Mouse (Mus musculus): ENCODE measurements around the gene Prss53. TPM values are rescaled to one million over a fixed set of nuclear protein-coding genes. Genes with fewer than 3 reads are reported as not detected.

Gene Prss53
- total and polyA plus RNA-seq, 3 experiments = 0.76 to 3.8 (median 1.2) TPM

DNA sequence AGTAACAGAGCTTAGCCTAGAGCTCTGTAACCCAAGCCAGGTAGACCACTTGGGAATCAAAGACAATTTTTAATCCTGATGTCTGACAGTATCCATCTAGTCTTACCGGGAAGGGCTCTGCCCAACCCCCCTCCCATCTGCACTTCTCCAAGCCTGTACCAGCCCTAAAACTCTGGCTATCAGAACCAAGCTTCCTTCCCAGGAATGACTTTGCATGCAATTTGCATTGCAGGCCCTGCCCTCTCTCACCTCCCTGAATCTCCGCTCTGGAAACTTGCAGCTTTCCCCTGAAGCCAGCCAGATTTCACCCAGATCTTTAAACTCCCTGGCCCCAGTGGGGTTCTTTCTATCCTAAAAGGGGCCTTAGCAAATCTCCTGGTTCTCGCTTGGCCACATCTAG lies 3.0 kb downstream of the Prss53 start:
- H3K9ac ChIP-seq (ENCODE audit: low read depth, low read length) = no peak overlapping the region
- WGBS = 80% methylated on average over 3 of the region's 3 CpGs
- no peak for TF ChIP-seq POLR2A (IDR thresholded peaks at IDR 0.05; ENCODE audit: insufficient read depth, low read depth, low read length)
- TF ChIP-seq EP300 (IDR thresholded peaks at IDR 0.05; ENCODE audit: insufficient read depth, low read depth, low read length) = no peak
- TF ChIP-seq CTCF (IDR thresholded peaks at IDR 0.05) = no peak
- no peaks in the 10 kb centered on the region for H3K36me3 ChIP-seq (ENCODE audit: control insufficient read depth, insufficient read depth, low read length)
- peaks cover 3% of the 10 kb centered on the region for H3K4me1 ChIP-seq (ENCODE audit: control insufficient read depth, insufficient read depth, low read length)
- intact Hi-C loops (cut with DNase I) = no loop called here
- no peaks in the 10 kb centered on the region for H3K27me3 ChIP-seq (ENCODE audit: control insufficient read depth, insufficient read depth, low read length)
- no peak overlapping the region for H3K4me3 ChIP-seq
- no peak overlapping the region for H3K27ac ChIP-seq
- no peak for DNase-seq
- peaks cover 2% of the 10 kb centered on the region for H3K79me2 ChIP-seq (replicated peaks; ENCODE audit: control insufficient read depth, insufficient read depth, low read length)

GRCm38 (mm10) chr7:127887191-127887590 lies 3.6 kb downstream of the Prss53 start:
- intact Hi-C loops (cut with DNase I) = no loop called here
- Histone ChIP-seq H3K9ac (ENCODE audit: low read depth, low read length) (no peak overlapping the region), H3K27ac (no peak overlapping the region), H3K79me2 (replicated peaks; ENCODE audit: control insufficient read depth, insufficient read depth, low read length) (peaks cover 3% of the 10 kb centered on the region), H3K4me3 (no peak overlapping the region), H3K4me1 (ENCODE audit: control insufficient read depth, insufficient read depth, low read length) (peaks cover 3% of the 10 kb centered on the region), H3K36me3 (ENCODE audit: control insufficient read depth, insufficient read depth, low read length) (no peaks in the 10 kb centered on the region), H3K27me3 (ENCODE audit: control insufficient read depth, insufficient read depth, low read length) (no peaks in the 10 kb centered on the region)
- no peak for DNase-seq
- WGBS = 76% methylated on average over 8 of the region's 8 CpGs
- TF ChIP-seq EP300 (IDR thresholded peaks at IDR 0.05; ENCODE audit: insufficient read depth, low read depth, low read length) (no peak), POLR2A (IDR thresholded peaks at IDR 0.05; ENCODE audit: insufficient read depth, low read depth, low read length) (no peak), CTCF (IDR thresholded peaks at IDR 0.05) (no peak)

DNA sequence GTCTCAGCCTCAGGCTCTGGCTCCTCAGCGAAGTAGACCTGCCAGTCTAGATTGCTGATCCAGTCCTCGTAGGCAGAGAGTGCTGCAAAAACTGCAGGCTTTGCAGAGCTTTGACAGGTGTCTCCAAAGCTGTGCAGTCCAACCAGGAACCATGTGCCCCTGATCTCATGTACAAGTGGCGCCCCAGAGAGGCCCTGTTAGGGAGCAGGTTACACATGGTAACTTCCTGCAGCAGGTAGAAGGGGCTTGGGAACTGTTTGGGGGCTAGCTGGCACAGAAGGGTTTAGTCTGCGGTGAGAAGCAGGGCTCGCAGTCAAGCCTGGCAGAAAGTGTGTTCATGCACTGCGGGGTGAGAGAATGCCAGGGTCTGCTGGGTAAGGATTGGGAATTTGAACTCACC lies 4.2 kb downstream of the Prss53 start:
- intact Hi-C loops (cut with DNase I) = no loop called here
- H3K36me3 ChIP-seq (ENCODE audit: control insufficient read depth, insufficient read depth, low read length) = no peaks in the 10 kb centered on the region
- WGBS = 87% methylated on average over 6 of the region's 6 CpGs
- H3K79me2 ChIP-seq (replicated peaks; ENCODE audit: control insufficient read depth, insufficient read depth, low read length) = peaks cover 3% of the 10 kb centered on the region
- no peak for DNase-seq
- no peak overlapping the region for H3K4me3 ChIP-seq
- H3K4me1 ChIP-seq (ENCODE audit: control insufficient read depth, insufficient read depth, low read length) = peaks cover 3% of the 10 kb centered on the region
- H3K27ac ChIP-seq = peak overlapping the region; percentile 9; the same call in 1 of the 2 replicates
- no peak for TF ChIP-seq CTCF (IDR thresholded peaks at IDR 0.05)
- TF ChIP-seq POLR2A (IDR thresholded peaks at IDR 0.05; ENCODE audit: insufficient read depth, low read depth, low read length) = no peak
- no peak for TF ChIP-seq EP300 (IDR thresholded peaks at IDR 0.05; ENCODE audit: insufficient read depth, low read depth, low read length)
- H3K9ac ChIP-seq (ENCODE audit: low read depth, low read length) = no peak overlapping the region
- H3K27me3 ChIP-seq (ENCODE audit: control insufficient read depth, insufficient read depth, low read length) = no peaks in the 10 kb centered on the region

DNA sequence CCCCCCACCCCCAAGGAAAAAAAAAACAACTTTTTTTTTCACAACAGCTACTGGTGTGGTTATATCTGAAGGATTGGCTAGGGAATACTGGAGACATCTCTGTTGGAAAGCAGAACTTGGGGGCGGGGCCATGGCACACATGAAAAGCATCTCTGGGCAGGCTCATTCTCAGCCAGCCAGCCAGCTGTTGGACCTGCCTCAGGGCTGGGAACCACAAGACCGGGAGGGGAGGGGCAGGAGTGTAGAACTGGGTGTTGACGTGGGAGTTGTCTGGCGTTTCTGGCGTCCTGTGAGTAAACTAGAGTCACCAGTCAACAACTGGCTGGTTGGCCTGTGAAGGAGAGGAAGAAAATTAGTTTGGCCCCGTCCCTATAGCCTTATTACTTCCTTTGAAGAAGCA lies 4.8 kb downstream of the Prss53 start:
- intact Hi-C loops (cut with DNase I) = no loop called here
- H3K27me3 ChIP-seq (ENCODE audit: control insufficient read depth, insufficient read depth, low read length) = no peaks in the 10 kb centered on the region
- TF ChIP-seq EP300 (IDR thresholded peaks at IDR 0.05; ENCODE audit: insufficient read depth, low read depth, low read length) = no peak
- no peak for TF ChIP-seq CTCF (IDR thresholded peaks at IDR 0.05)
- TF ChIP-seq POLR2A (IDR thresholded peaks at IDR 0.05; ENCODE audit: insufficient read depth, low read depth, low read length) = no peak
- 35% methylated on average over 6 of the region's 6 CpGs for WGBS
- H3K4me1 ChIP-seq (ENCODE audit: control insufficient read depth, insufficient read depth, low read length) = peaks cover 3% of the 10 kb centered on the region
- peaks cover 3% of the 10 kb centered on the region for H3K79me2 ChIP-seq (replicated peaks; ENCODE audit: control insufficient read depth, insufficient read depth, low read length)
- DNase-seq = peak; percentile 77 to 86
- H3K9ac ChIP-seq (ENCODE audit: low read depth, low read length) = no peak overlapping the region
- no peak overlapping the region for H3K4me3 ChIP-seq
- no peaks in the 10 kb centered on the region for H3K36me3 ChIP-seq (ENCODE audit: control insufficient read depth, insufficient read depth, low read length)
- peak overlapping the region; percentile 9; the same call in 1 of the 2 replicates for H3K27ac ChIP-seq

- no peak overlapping the region for H3K27ac ChIP-seq
- H3K27me3 ChIP-seq (ENCODE audit: control insufficient read depth, insufficient read depth, low read length) = no peaks in the 10 kb centered on the region
- H3K79me2 ChIP-seq (replicated peaks; ENCODE audit: control insufficient read depth, insufficient read depth, low read length) = peaks cover 5% of the 10 kb centered on the region
- WGBS = 75% methylated on average over 12 of the region's 12 CpGs
- peaks cover 5% of the 10 kb centered on the region for H3K4me1 ChIP-seq (ENCODE audit: control insufficient read depth, insufficient read depth, low read length)
- TF ChIP-seq CTCF (IDR thresholded peaks at IDR 0.05) = no peak
- no peak for TF ChIP-seq POLR2A (IDR thresholded peaks at IDR 0.05; ENCODE audit: insufficient read depth, low read depth, low read length)
- no peak for TF ChIP-seq EP300 (IDR thresholded peaks at IDR 0.05; ENCODE audit: insufficient read depth, low read depth, low read length)
- H3K9ac ChIP-seq (ENCODE audit: low read depth, low read length) = no peak overlapping the region
- no peaks in the 10 kb centered on the region; the same call in 1 of the 2 replicates for H3K36me3 ChIP-seq (ENCODE audit: control insufficient read depth, insufficient read depth, low read length)
- H3K4me3 ChIP-seq = no peak overlapping the region
- intact Hi-C loops (cut with DNase I) = no loop called here
- no peak for DNase-seq
Measured at GRCm38 (mm10) chr7:127880431-127880830, 10.3 kb downstream of the Prss53 start.

- Histone ChIP-seq H3K4me3 (no peak overlapping the region), H3K79me2 (replicated peaks; ENCODE audit: control insufficient read depth, insufficient read depth, low read length) (peaks cover 5% of the 10 kb centered on the region), H3K36me3 (ENCODE audit: control insufficient read depth, insufficient read depth, low read length) (no peaks in the 10 kb centered on the region; the same call in 1 of the 2 replicates), H3K4me1 (ENCODE audit: control insufficient read depth, insufficient read depth, low read length) (peaks cover 6% of the 10 kb centered on the region), H3K27ac (no peak overlapping the region), H3K9ac (ENCODE audit: low read depth, low read length) (no peak overlapping the region), H3K27me3 (ENCODE audit: control insufficient read depth, insufficient read depth, low read length) (no peaks in the 10 kb centered on the region)
- 92% methylated on average over 9 of the region's 9 CpGs for WGBS
- intact Hi-C loops (cut with DNase I) = loop anchor here (5.0 kb wide), 3 partner anchors 102 to 402 kb away; partner anchors contain the start of genes Fbrs, Setd1a and Zfp629
- TF ChIP-seq POLR2A (IDR thresholded peaks at IDR 0.05; ENCODE audit: insufficient read depth, low read depth, low read length) (no peak), EP300 (IDR thresholded peaks at IDR 0.05; ENCODE audit: insufficient read depth, low read depth, low read length) (no peak), CTCF (IDR thresholded peaks at IDR 0.05) (no peak)
- no peak for DNase-seq
Measured at GRCm38 (mm10) chr7:127879301-127879700, 11.5 kb downstream of the Prss53 start.

All from heart, adult 2 months (tissue).